ENCODE assay signal across 11 mouse cellular contexts in genomic region chr7:114842644-114843211, GRCm38 (mm10).
DNase-seq lines count a peak whose midpoint lies in the region; ATAC-seq and TF ChIP-seq lines count a peak whose summit lies in the region.
"Had no signal": no experiment of that assay in that cellular context is flagged by ENCODE, and none has a peak within 500 bp of the region (broad histone marks: within the 10 kb centered on the region; RNA-seq: fewer than 3 reads in every experiment).

No protein-coding gene starts in this region.

- H3K4me1 ChIP-seq in lung, embryonic 16.5 days (replicated peaks; ENCODE audit: control insufficient read depth, insufficient read depth, low read length), result no peaks in the 10 kb centered on the region
- peaks cover 12% of the 10 kb centered on the region for H3K4me1 ChIP-seq in hindbrain, embryonic 12.5 days
- H3K4me1 ChIP-seq in neural tube, embryonic 15.5 days, result peaks cover 9% of the 10 kb centered on the region
- H3K4me1 ChIP-seq in stomach, postnatal 0 days (replicated peaks; ENCODE audit: control insufficient read depth, insufficient read depth), result no peaks in the 10 kb centered on the region; the same call in 1 of the 2 replicates

- no peak overlapping the region for H3K27ac ChIP-seq in lung, embryonic 16.5 days (ENCODE audit: low read length)
- H3K27ac ChIP-seq in hindbrain, embryonic 12.5 days, result peak overlapping the region; percentile 74
- no peak overlapping the region for H3K27ac ChIP-seq in neural tube, embryonic 15.5 days (replicated peaks)
- no peak overlapping the region for H3K27ac ChIP-seq in stomach, postnatal 0 days (replicated peaks)
- H3K27ac ChIP-seq: liver, embryonic 13.5 days had no signal

- H3K9ac ChIP-seq in lung, embryonic 16.5 days (ENCODE audit: low read length), result no peak overlapping the region
- H3K9ac ChIP-seq in hindbrain, embryonic 12.5 days, result no peak overlapping the region
- H3K9ac ChIP-seq in neural tube, embryonic 15.5 days (replicated peaks), result no peak overlapping the region
- H3K9ac ChIP-seq in stomach, postnatal 0 days (ENCODE audit: low read length), result no peak overlapping the region
- H3K9ac ChIP-seq: liver, embryonic 13.5 days had no signal

- H3K4me3 ChIP-seq in lung, embryonic 16.5 days (ENCODE audit: low read length), result no peak overlapping the region
- no peak overlapping the region for H3K4me3 ChIP-seq in hindbrain, embryonic 12.5 days
- H3K4me3 ChIP-seq in neural tube, embryonic 15.5 days (replicated peaks), result no peak overlapping the region
- H3K4me3 ChIP-seq in stomach, postnatal 0 days (ENCODE audit: low read depth, low read length), result no peak overlapping the region
- H3K4me3 ChIP-seq: liver, embryonic 13.5 days had no signal

- no peaks in the 10 kb centered on the region for H3K27me3 ChIP-seq in lung, embryonic 16.5 days (ENCODE audit: control insufficient read depth, insufficient read depth, low read depth, low read length)
- H3K27me3 ChIP-seq in hindbrain, embryonic 12.5 days, result no peaks in the 10 kb centered on the region
- no peaks in the 10 kb centered on the region for H3K27me3 ChIP-seq in neural tube, embryonic 15.5 days (replicated peaks)
- H3K27me3 ChIP-seq in stomach, postnatal 0 days (ENCODE audit: control insufficient read depth, insufficient read depth, low read length), result no peaks in the 10 kb centered on the region
- H3K27me3 ChIP-seq: liver, embryonic 13.5 days had no signal

- H3K4me2 ChIP-seq in lung, embryonic 16.5 days (ENCODE audit: low read depth, low read length), result no peak overlapping the region
- no peak overlapping the region for H3K4me2 ChIP-seq in hindbrain, embryonic 12.5 days (replicated peaks)
- no peak overlapping the region for H3K4me2 ChIP-seq in neural tube, embryonic 15.5 days
- no peak overlapping the region for H3K4me2 ChIP-seq in stomach, postnatal 0 days (replicated peaks; ENCODE audit: low read depth)
- H3K4me2 ChIP-seq: liver, embryonic 13.5 days had no signal

- TF ChIP-seq EP300 in stomach, postnatal 0 days (optimal IDR thresholded peaks at IDR 0.05), result no peak

- 32% methylated on average over 3 of the region's 3 CpGs for WGBS in lung, embryonic 16.5 days
- 27% methylated on average over 3 of the region's 3 CpGs for WGBS in hindbrain, embryonic 12.5 days
- 9% methylated on average over 3 of the region's 3 CpGs for WGBS in neural tube, embryonic 15.5 days
- 59% methylated on average over 3 of the region's 3 CpGs for WGBS in stomach, postnatal 0 days

- ATAC-seq in lung, embryonic 16.5 days (ENCODE audit: low read depth), result peak; percentile 49; the same call in 1 of the 2 replicates
- ATAC-seq in hindbrain, embryonic 12.5 days (ENCODE audit: low FRiP score), result peak; percentile 92
- peak; percentile 58; the same call in 1 of the 2 replicates for ATAC-seq in neural tube, embryonic 15.5 days (ENCODE audit: low FRiP score)
- ATAC-seq in stomach, postnatal 0 days (ENCODE audit: low FRiP score, low TSS enrichment), result no peak
- ATAC-seq: intestine, postnatal 0 days had no signal

- no peaks in the 10 kb centered on the region for H3K9me3 ChIP-seq in lung, embryonic 16.5 days (ENCODE audit: control insufficient read depth, low read length)
- no peaks in the 10 kb centered on the region for H3K9me3 ChIP-seq in hindbrain, embryonic 12.5 days (replicated peaks)
- no peaks in the 10 kb centered on the region for H3K9me3 ChIP-seq in neural tube, embryonic 15.5 days (replicated peaks)
- no peaks in the 10 kb centered on the region for H3K9me3 ChIP-seq in stomach, postnatal 0 days (ENCODE audit: control insufficient read depth, low read length)
- H3K9me3 ChIP-seq: liver, embryonic 13.5 days had no signal

- no peak for TF ChIP-seq CTCF in stomach, postnatal 0 days (IDR thresholded peaks at IDR 0.05; ENCODE audit: low read depth)

- no peak for DNase-seq in lung, postnatal 14 days
- DNase-seq in embryo, embryonic 10.5 days (ENCODE audit: low spot score), result peak; percentile 34
- no peak for DNase-seq in thymus, postnatal 36 days
- DNase-seq in urinary bladder, postnatal 36 days (ENCODE audit: low spot score in 2 of 2), result no peak
- DNase-seq in stomach, postnatal 0 days (ENCODE audit: low spot score), result no peak
- DNase-seq: gastrocnemius, postnatal 14 days; liver, embryonic 13.5 days had no signal

- no peaks in the 10 kb centered on the region for H3K36me3 ChIP-seq in lung, embryonic 16.5 days (ENCODE audit: control insufficient read depth, insufficient read depth, low read length)
- H3K36me3 ChIP-seq in hindbrain, embryonic 12.5 days, result no peaks in the 10 kb centered on the region
- H3K36me3 ChIP-seq in neural tube, embryonic 15.5 days, result no peaks in the 10 kb centered on the region
- H3K36me3 ChIP-seq in stomach, postnatal 0 days (ENCODE audit: control insufficient read depth, insufficient read depth, low read length), result no peaks in the 10 kb centered on the region
- H3K36me3 ChIP-seq: liver, embryonic 13.5 days had no signal
